Mouse (Mus musculus): ENCODE results near the gene Myl10. TPM values are rescaled to one million over a fixed set of nuclear protein-coding genes. Genes with fewer than 3 reads are reported as not detected.

The Myl10 gene
- not detected in 2 replicates for polyA plus RNA-seq (2012; ENCODE audit: low replicate concordance)

GRCm38 (mm10) chr5:136692784-136693183 lies at the start of gene Myl10:
Gene Myl10 (plus strand): TSS chr5:136693146.

Other genes starting within 250 kb of the Myl10 start
- 24.6 and 49.4 TPM in 2 replicates for gene Cux1, start 125.7 kb upstream of the Myl10 start, polyA plus RNA-seq (2012; ENCODE audit: low replicate concordance)
- gene Col26a1, start 190.1 kb downstream of the Myl10 start, polyA plus RNA-seq (2012; ENCODE audit: low replicate concordance), result 0.04 TPM in 1 of 2 replicates, not detected in the other
- gene Ift22, start 215.0 kb downstream of the Myl10 start, polyA plus RNA-seq (2012; ENCODE audit: low replicate concordance), result 1.7 and 10.7 TPM in 2 replicates

Data from hematopoietic multipotent progenitor cell, adult 10-12 weeks (in vitro differentiated cells).